Mouse (Mus musculus) neutrophil, adult 5-6 weeks (primary cell): ENCODE results near the gene Pbx1. TPM values are rescaled to one million over a fixed set of nuclear protein-coding genes. Genes with fewer than 3 reads are reported as not detected.

Experiments
- ATAC-seq: fragments of 151-379, 151-347 bp; 2 replicates; pipeline ENCODE4 v1.8.0; 2017; ENCODE audit warnings: mild to moderate bottlenecking, moderate TSS enrichment; ENCODE audit not compliant: insufficient number of reproducible peaks, poor library complexity, low FRiP score, severe bottlenecking; ENCODE audit errors: extremely low read depth
- total RNA-seq: library from RNA; stranded (forward); fragments of 200-1000 nt; gene quantifications from 2 replicates; pipeline ENCODE4 v1.2.3, GENCODE M21; 2017

Pbx1 gene
- total RNA-seq, 1 experiment from 2014 or later, result 40.4 TPM

- ATAC-seq, result no peak
Observed at GRCm38 (mm10) chr1:168357680-168358611, 74.1 kb downstream of the Pbx1 start.

GRCm38 (mm10) chr1:168356970-168357441, 75.1 kb downstream of the Pbx1 start:
- ATAC-seq, result no peak

- no peak for ATAC-seq
Observed at GRCm38 (mm10) chr1:168355985-168356556, 76.0 kb downstream of the Pbx1 start.

GRCm38 (mm10) chr1:168354934-168355333, 77.1 kb downstream of the Pbx1 start:
- no peak for ATAC-seq

GRCm38 (mm10) chr1:168348036-168348784, 83.9 kb downstream of the Pbx1 start:
- no peak for ATAC-seq

- no peak for ATAC-seq
Observed at GRCm38 (mm10) chr1:168344918-168345317, 87.2 kb downstream of the Pbx1 start.

- no peak for ATAC-seq
Observed at GRCm38 (mm10) chr1:168344262-168344661, 87.8 kb downstream of the Pbx1 start.

- no peak for ATAC-seq
Observed at GRCm38 (mm10) chr1:168342269-168342668, 89.8 kb downstream of the Pbx1 start.

- no peak for ATAC-seq
Observed at GRCm38 (mm10) chr1:168341863-168342262, 90.2 kb downstream of the Pbx1 start.

- ATAC-seq, result no peak
Observed at GRCm38 (mm10) chr1:168341368-168341767, 90.7 kb downstream of the Pbx1 start.

- no peak for ATAC-seq
Observed at GRCm38 (mm10) chr1:168336238-168336818, 95.7 kb downstream of the Pbx1 start.

GRCm38 (mm10) chr1:168334831-168335574, 97.1 kb downstream of the Pbx1 start:
- no peak for ATAC-seq

- no peak for ATAC-seq
Observed at GRCm38 (mm10) chr1:168332056-168332455, 100.0 kb downstream of the Pbx1 start.

- ATAC-seq, result no peak
Observed at GRCm38 (mm10) chr1:168328236-168328605, 103.8 kb downstream of the Pbx1 start.

GRCm38 (mm10) chr1:168327405-168328235, 104.5 kb downstream of the Pbx1 start:
- ATAC-seq, result no peak

- no peak for ATAC-seq
Observed at GRCm38 (mm10) chr1:168325786-168326185, 106.3 kb downstream of the Pbx1 start.

- ATAC-seq, result no peak
Observed at GRCm38 (mm10) chr1:168324306-168325085, 107.6 kb downstream of the Pbx1 start.
